Mouse (Mus musculus): ENCODE results near the gene Hap1. TPM values are rescaled to one million over a fixed set of nuclear protein-coding genes. Genes with fewer than 3 reads are reported as not detected.
A peak's percentile ranks its signal among the peaks of the same experiment; 100 is the strongest.
"Not testable (repeated sequence)": the region's sequence is repeated elsewhere in the genome, so short reads cannot be mapped to it uniquely, and the experiment has no call there.

Gene Hap1
- polyA plus RNA-seq, 1 experiment: 226 TPM

- peak; percentile 89 for DNase-seq (ENCODE audit: low read depth)
Measured at GRCm38 (mm10) chr11:100335731-100336130, 20.2 kb downstream of the Hap1 start.

GRCm38 (mm10) chr11:100333944-100334457 is 21.9 kb downstream of the Hap1 start, which contains the start of gene Gast:
TSS of gene Gast (plus strand) at chr11:100334407.
- DNase-seq (ENCODE audit: low read depth): no peak

More at GRCm38 (mm10) chr11:100335731-100336130, 20.2 kb downstream of the Hap1 start:
- no peak for TF ChIP-seq CTCF (IDR thresholded peaks at IDR 0.05; ENCODE audit: borderline replicate concordance, extremely low read depth, insufficient read depth, insufficient read length)
- TF ChIP-seq POLR2A (IDR thresholded peaks at IDR 0.05; ENCODE audit: borderline replicate concordance, extremely low read depth, insufficient read depth, insufficient read length, poor library complexity, severe bottlenecking): no peak

GRCm38 (mm10) chr11:100332766-100333515 is 23.0 kb downstream of the Hap1 start:
- DNase-seq (ENCODE audit: low read depth): peak; percentile 95
- TF ChIP-seq POLR2A (IDR thresholded peaks at IDR 0.05; ENCODE audit: borderline replicate concordance, extremely low read depth, insufficient read depth, insufficient read length, poor library complexity, severe bottlenecking) (no peak), CTCF (IDR thresholded peaks at IDR 0.05; ENCODE audit: borderline replicate concordance, extremely low read depth, insufficient read depth, insufficient read length) (no peak)

More at GRCm38 (mm10) chr11:100333944-100334457, 21.9 kb downstream of the Hap1 start, which contains the start of gene Gast:
- TF ChIP-seq CTCF (IDR thresholded peaks at IDR 0.05; ENCODE audit: borderline replicate concordance, extremely low read depth, insufficient read depth, insufficient read length) (no peak), POLR2A (IDR thresholded peaks at IDR 0.05; ENCODE audit: borderline replicate concordance, extremely low read depth, insufficient read depth, insufficient read length, poor library complexity, severe bottlenecking) (no peak)

- not testable (repeated sequence) for DNase-seq (ENCODE audit: low read depth)
Measured at GRCm38 (mm10) chr11:100330816-100331375, 25.0 kb downstream of the Hap1 start.

- peak; percentile 62 for DNase-seq (ENCODE audit: low read depth)
- TF ChIP-seq CTCF (IDR thresholded peaks at IDR 0.05; ENCODE audit: borderline replicate concordance, extremely low read depth, insufficient read depth, insufficient read length) (no peak), POLR2A (IDR thresholded peaks at IDR 0.05; ENCODE audit: borderline replicate concordance, extremely low read depth, insufficient read depth, insufficient read length, poor library complexity, severe bottlenecking) (no peak)
Measured at GRCm38 (mm10) chr11:100330235-100330634, 25.7 kb downstream of the Hap1 start.

GRCm38 (mm10) chr11:100327761-100328160 is 28.2 kb downstream of the Hap1 start:
- TF ChIP-seq POLR2A (IDR thresholded peaks at IDR 0.05; ENCODE audit: borderline replicate concordance, extremely low read depth, insufficient read depth, insufficient read length, poor library complexity, severe bottlenecking) (no peak), CTCF (IDR thresholded peaks at IDR 0.05; ENCODE audit: borderline replicate concordance, extremely low read depth, insufficient read depth, insufficient read length) (no peak)
- no peak for DNase-seq (ENCODE audit: low read depth)

- no peak for TF ChIP-seq POLR2A (IDR thresholded peaks at IDR 0.05; ENCODE audit: borderline replicate concordance, extremely low read depth, insufficient read depth, insufficient read length, poor library complexity, severe bottlenecking)
- no peak for TF ChIP-seq CTCF (IDR thresholded peaks at IDR 0.05; ENCODE audit: borderline replicate concordance, extremely low read depth, insufficient read depth, insufficient read length)
- DNase-seq (ENCODE audit: low read depth): peak; percentile 66
Measured at GRCm38 (mm10) chr11:100327316-100327715, 28.6 kb downstream of the Hap1 start.

GRCm38 (mm10) chr11:100325062-100325629 is 30.8 kb downstream of the Hap1 start:
- no peak for TF ChIP-seq CTCF (IDR thresholded peaks at IDR 0.05; ENCODE audit: borderline replicate concordance, extremely low read depth, insufficient read depth, insufficient read length)
- TF ChIP-seq POLR2A (IDR thresholded peaks at IDR 0.05; ENCODE audit: borderline replicate concordance, extremely low read depth, insufficient read depth, insufficient read length, poor library complexity, severe bottlenecking): no peak
- no peak for DNase-seq (ENCODE audit: low read depth)

- peak; percentile 76 for DNase-seq (ENCODE audit: low read depth)
- TF ChIP-seq POLR2A (IDR thresholded peaks at IDR 0.05; ENCODE audit: borderline replicate concordance, extremely low read depth, insufficient read depth, insufficient read length, poor library complexity, severe bottlenecking) (no peak), CTCF (IDR thresholded peaks at IDR 0.05; ENCODE audit: borderline replicate concordance, extremely low read depth, insufficient read depth, insufficient read length) (peak; percentile 71; the same call in 1 of the 2 replicates)
Measured at GRCm38 (mm10) chr11:100323578-100323977, 32.4 kb downstream of the Hap1 start.

GRCm38 (mm10) chr11:100322591-100323258 is 33.2 kb downstream of the Hap1 start:
- TF ChIP-seq CTCF (IDR thresholded peaks at IDR 0.05; ENCODE audit: borderline replicate concordance, extremely low read depth, insufficient read depth, insufficient read length) (no peak), POLR2A (IDR thresholded peaks at IDR 0.05; ENCODE audit: borderline replicate concordance, extremely low read depth, insufficient read depth, insufficient read length, poor library complexity, severe bottlenecking) (no peak)
- no peak for DNase-seq (ENCODE audit: low read depth)

- not testable (repeated sequence) for DNase-seq (ENCODE audit: low read depth)
Measured at GRCm38 (mm10) chr11:100321479-100322305, 34.2 kb downstream of the Hap1 start.

GRCm38 (mm10) chr11:100320701-100321410 is 35.1 kb downstream of the Hap1 start:
- DNase-seq (ENCODE audit: low read depth): not testable (repeated sequence)
